Mouse (Mus musculus): Measurements from ENCODE around the gene Psat1.

Psat1 gene

DNA sequence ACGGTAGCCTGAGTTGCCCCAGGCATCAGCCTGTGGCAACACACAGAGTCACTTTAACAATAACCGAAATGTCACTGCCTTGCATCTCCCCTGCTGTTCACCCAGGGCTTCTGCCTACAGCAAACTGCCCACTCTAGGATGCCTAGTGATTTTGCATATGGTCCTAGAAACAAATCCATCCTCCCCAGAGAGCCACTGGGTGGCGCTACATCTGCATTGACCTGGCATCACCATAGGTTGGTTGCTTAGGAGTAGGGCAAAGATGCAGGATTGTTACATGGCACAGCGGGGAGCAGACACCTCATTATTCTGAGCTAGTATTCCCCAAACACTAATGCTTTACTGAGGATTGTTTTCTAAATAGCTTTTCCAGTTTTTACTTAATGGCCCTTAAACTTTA is 80.3 kb downstream of the Psat1 start:
- no peak for DNase-seq (ENCODE audit: extremely low spot score, low read depth, low spot score)

GRCm38 (mm10) chr19:15866126-15866525 is 81.0 kb downstream of the Psat1 start:
- no peak for DNase-seq (ENCODE audit: extremely low spot score, low read depth, low spot score)

- no peak for DNase-seq (ENCODE audit: extremely low spot score, low read depth, low spot score)
Observed at GRCm38 (mm10) chr19:15865431-15865830, 81.7 kb downstream of the Psat1 start.

DNA sequence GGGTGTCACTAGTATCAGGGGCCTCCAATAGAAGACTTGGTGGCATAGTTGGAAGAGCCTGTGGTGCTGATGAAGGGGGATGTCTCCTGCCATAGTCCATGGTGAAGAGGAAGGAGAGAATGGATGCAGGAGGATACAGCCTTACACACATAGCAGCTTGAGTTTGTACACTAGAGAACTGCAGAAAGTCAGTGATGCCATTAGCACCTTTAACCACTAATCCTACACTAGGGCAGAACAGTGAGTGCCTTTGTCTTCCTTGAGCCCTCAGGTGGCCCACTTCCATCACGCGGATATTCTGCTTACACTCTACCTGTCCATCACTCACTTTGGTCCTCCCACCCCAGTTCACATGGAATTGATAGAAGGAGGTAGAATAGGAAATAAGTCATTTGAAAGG is 83.0 kb downstream of the Psat1 start:
- no peak for DNase-seq (ENCODE audit: extremely low spot score, low read depth, low spot score)

DNA sequence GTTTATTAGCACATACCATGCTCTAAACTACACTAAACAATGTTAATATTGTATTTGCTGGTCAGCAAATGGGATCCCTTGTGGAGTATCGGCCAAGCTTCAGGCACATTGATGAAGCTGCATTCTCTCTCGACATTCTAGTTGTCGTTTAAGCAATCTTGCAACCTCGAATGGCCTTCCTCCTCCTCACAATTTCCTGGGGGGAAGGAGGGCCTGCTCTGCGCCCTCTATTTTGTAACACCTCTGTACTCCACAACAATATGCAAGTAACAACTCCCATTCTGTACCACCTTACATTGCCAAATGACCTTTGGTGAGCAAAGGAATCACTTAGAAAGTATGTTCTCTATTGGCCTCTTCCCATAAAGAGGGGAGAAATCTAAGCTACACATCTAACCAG is 91.8 kb downstream of the Psat1 start:
- DNase-seq (ENCODE audit: extremely low spot score, low read depth, low spot score), result no peak

Measured in hindlimb bud, embryonic 11.5 days (tissue).